Mouse (Mus musculus): ENCODE results near the gene Prelid1.

GRCm38 (mm10) chr13:55312028-55312630, 8.2 kb upstream of the Prelid1 start:
- TF ChIP-seq CTCF (IDR thresholded peaks at IDR 0.05; ENCODE audit: borderline replicate concordance, control insufficient read depth, extremely low read depth, insufficient read depth, low read length, poor library complexity) = no peak
- no peak for TF ChIP-seq POLR2A (IDR thresholded peaks at IDR 0.05; ENCODE audit: control insufficient read depth, extremely low read depth, insufficient read depth, low read length, poor library complexity)
